Mouse (Mus musculus) CD4-positive, CD25-positive, alpha-beta regulatory T cell, adult 4 months (primary cell): ENCODE measurements around the gene Rpain. TPM values are rescaled to one million over a fixed set of nuclear protein-coding genes. Genes with fewer than 3 reads are reported as not detected.

Source experiments
- ATAC-seq: one replicate; pipeline ENCODE4 v1.8.0; 2017
- polyA plus RNA-seq, 2 experiments: library from polyadenylated mRNA; unstranded; fragments of 100-300 nt; shearing (Covaris generic); gene quantifications; one replicate each; pipeline ENCODE4 v1.2.1; 2017

The Rpain gene
- polyA plus RNA-seq: 10 to 100 TPM; 70.1 to 90.2 TPM

DNA sequence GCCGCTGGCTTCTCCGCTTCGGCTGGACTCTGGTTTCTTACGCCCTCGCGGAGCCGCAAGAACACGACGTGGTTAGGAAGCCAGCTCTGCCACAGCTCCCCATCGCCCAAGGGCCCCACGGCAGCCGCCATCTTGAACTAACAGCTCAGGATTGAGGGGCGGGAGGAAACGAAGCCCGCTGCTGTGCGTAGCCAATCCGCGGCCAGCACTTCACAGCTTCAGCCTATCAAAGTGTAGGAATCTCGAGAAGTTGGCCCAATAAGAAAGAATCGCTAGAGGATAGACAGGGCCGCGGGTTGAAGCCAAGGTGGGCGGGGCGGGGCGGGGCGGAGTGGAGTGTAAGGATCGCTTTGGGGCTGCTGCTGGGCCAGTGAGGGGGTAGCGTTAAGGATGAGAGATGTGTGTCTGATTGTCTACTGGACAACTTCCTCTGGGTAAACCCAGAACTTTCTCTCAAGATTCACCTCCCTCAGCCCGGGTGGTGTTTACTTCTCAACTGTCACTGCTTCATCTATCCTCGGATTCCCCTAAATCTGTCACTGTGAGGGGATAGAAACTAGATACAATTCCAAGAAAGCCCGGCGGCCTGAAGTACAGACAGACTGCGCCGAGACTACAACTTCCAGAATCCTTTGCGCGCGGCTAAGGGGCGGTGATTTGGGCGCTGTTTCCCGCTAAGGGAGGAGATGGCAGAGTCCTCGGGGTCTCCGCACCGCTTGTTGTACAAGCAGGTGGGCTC is at the start of gene Rpain, which contains the start of gene Nup88:
Rpain (plus strand) TSS at position 393 of the 739 bp plus-strand sequence.
Nup88 (minus strand) TSS at position 153 of the 739 bp plus-strand sequence.
- peak; percentile 96 for ATAC-seq

DNA sequence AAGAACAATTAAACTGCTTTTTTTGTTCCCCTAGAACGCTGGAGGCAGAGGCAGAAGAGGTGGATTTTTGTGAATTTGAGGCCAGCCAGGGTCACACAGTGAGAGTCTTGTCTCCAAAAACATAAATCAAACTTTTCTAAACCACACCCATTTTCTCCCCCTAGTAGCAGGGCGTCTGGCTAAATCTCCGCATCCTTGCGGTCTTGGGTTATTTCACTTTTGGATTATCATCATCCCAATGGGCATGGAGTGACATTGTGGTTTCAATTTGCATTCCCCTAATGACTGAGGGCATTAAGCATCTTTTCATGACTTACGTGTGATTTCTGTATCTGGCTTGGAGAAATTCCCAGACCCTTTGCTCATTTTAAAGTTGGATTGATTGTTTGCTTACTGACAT is 38.6 kb upstream of the Rpain start:
- ATAC-seq: no peak

DNA sequence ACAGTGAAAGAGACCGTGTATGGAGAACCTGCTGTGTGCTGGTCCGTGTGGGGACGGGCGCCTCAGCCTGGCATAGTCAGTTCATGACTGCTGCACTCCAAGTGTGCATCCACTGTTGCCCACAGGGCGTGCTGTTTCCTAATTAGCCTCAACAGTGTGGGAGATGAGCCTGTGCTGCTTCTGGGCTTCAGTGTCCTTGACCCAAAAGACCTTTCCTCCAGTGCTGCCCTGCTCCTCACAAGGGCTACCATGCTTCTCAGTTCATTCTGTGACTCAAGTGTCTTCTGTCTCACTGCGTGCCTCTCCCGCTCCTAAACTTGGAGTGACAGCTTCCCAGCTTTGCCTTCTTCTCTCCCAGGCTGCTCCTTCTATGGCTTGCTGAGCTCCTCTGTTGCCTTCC is 34.7 kb upstream of the Rpain start:
- no peak for ATAC-seq

GRCm38 (mm10) chr11:70942596-70942995 is 27.4 kb upstream of the Rpain start:
- no peak for ATAC-seq

DNA sequence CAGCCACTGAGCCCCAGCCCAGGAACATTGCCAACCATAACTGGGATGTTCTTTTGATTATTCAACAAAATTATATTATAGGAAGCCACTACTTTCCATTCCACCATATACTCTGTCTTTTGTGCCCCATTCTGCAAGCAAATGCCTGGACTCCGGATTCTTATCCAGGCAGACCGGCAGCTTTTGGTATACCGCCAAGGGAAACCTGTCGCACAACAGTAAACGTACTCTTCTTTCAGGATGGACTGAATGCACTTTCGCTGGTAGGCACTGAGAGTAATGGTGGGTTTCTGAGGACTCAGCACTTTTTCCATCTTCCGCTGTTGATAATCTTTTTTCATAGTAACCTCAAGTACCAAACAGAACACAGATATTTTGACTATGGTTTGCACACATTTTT is 26.4 kb upstream of the Rpain start:
- no peak for ATAC-seq

- no peak for ATAC-seq
Measured at GRCm38 (mm10) chr11:70944935-70945817, 24.8 kb upstream of the Rpain start.

DNA sequence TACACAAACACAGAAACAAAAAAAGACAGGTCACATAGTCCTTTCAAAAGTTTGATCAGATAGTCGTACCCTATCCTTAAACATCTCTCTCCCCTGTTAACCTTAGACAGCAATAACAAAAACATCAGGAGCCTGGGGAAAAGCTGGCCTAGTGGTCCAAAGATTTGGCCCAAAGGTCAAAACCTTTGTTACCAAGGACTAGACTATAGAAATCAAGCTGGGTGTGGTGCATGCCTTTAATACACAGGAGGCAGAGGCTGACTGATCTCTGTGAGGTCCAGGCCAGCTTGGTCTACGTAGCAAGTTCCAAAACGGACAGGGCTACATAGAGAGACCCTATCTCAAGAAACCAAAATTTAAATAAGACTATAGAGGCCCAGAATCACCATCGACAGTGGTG is 15.3 kb upstream of the Rpain start:
- ATAC-seq: no peak

GRCm38 (mm10) chr11:70960786-70961554 is 9.0 kb upstream of the Rpain start:
- ATAC-seq: no peak

- ATAC-seq: no peak
Measured at GRCm38 (mm10) chr11:70964222-70964907, 5.6 kb upstream of the Rpain start.

DNA sequence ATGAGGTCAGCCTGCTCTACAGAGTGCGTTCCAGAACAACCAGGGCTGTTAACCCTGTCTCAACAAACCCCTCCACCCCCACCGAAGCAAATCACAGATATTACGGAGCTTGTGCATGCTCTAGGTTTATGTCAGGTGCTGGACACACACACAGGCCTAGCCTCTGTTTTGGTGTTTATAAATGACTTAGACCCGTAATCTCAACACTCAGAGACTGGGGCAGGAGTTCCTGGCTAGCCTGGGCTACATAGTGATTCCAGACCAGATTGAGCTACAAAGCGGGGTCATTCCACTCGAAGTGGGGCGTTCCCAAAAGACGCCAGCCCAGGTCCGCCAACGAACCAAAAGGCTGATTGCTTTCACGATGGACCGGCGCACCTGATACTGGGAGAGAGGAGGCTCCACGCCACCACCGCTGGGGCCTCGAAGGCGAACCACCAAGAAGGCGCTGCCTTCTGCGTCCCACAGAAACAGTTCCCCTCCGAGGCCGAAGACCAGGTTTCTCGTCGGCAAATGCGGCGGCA is 680 bp upstream of the Rpain start:
- ATAC-seq: peak; percentile 6

DNA sequence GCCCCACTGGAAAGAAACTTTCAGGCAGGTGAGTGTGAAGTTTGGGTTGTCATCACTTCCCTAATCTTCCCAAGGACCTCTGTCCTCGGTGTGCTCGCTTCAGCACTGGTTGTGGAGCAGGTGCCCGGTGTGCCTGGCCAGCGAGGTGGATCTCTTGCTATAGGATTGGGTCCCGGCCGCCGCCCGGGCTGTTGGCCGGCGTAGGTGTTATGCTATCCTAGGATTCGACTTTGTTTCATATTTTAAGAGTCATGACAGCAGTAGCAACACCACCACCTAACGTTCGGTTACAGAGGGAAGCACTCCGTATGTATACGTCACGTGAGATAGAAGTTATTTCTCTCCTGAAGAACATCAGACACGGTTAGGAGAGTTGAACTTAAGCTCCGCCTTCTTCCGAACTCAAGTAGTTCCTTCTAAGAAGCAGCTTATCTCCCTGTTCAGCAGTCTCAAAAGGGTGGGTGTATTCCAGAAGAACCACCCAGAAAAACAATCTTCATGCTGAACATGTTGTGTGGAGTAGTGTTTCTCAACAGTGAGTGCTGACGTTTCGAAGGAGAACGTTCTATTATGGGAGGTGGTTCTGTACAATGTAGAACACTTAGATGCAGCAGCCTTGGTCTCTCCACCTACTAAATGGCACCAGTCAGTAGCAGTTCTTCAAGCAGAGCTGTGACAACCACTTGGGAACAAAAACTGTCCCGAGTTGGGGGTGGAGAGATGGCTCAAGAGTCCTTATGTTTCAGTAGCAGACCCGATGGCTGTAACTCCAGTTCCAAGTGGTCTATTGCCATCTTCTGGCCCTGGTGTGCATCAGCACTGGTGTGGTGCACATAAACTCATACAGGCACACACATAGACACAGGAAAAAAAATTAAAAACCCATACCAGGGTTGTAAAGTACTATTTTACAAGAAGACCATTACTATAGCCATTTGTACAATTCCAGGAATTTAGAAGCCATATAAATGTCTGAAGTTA is 837 bp downstream of the Rpain start:
- peak; percentile 25 for ATAC-seq

DNA sequence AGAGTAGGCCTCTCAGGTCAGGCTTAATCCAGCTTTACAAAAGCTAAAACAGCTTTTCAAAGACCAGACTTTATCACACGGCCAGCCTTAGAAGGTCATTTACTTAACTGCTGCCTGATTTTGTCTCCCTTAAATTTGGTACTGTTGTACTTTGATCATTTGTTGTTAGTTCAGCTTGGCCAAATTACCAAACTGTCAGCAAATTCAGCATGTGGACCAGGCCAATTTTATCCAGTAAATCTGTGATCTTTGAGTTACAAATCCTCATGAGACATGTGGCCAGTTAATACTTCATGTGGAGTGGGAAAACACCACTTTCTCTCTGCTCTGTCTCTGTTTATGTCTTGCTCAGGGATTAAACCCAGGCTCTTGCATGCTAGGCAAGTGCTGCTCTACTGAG is 2.6 kb downstream of the Rpain start:
- ATAC-seq: no peak

DNA sequence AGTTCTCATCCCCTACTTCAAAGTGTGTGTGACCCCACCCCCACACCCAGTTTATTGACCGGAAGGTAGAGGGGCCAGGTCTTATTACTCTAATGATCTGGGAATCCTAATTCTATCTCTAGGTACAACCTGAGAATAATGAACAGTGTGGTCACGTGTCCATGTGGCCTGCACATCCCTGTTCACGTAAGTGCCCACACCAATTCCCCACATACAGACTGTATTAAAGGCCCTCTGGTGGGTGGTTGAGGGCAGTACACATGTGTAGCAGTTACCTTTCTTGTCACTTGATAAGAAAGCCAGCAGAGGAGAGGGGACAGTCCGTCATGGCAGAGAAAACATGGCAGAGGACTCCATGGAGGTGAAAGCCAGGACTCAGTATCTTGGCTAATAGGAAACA is 3.9 kb downstream of the Rpain start:
- ATAC-seq: no peak

GRCm38 (mm10) chr11:70975193-70975592 is 5.2 kb downstream of the Rpain start:
- no peak for ATAC-seq

DNA sequence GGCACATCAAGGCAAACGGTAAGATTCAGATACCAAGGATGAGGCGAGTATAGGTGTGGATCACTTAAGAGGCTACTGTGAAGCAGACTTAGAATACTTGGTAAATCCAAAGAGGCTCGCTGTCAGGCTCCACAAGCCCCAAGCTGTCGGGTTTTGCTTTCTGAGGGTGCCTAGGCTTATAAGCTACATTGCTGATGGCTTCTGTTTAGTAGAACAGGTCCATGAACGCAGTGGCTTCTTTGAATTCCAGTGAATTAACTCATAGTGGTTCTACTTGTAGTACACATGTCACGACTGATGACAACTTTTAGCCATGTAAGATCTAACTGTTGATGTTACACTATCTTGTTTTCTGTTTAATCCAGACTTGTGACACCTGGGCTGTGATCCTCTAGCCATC is 7.3 kb downstream of the Rpain start:
- ATAC-seq: no peak

DNA sequence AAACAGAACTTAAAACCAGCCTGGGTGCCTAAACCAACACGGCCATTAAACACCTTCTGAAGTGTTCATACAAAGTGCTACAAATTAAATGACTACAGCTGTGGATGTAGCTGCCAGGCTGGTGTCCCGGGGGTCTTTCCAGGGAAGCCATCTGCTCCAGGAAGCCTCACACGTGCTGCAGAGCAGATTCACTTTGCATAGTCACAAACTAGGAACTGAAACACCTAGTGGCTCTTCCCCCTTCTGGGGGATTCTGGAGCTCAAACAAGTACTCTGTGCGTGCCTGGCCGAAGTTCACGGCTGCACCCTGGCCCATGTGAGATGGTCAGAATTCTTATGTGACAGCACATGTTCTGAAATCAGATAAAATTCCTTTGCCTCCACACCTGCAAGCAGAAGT is 10.2 kb downstream of the Rpain start:
- no peak for ATAC-seq

DNA sequence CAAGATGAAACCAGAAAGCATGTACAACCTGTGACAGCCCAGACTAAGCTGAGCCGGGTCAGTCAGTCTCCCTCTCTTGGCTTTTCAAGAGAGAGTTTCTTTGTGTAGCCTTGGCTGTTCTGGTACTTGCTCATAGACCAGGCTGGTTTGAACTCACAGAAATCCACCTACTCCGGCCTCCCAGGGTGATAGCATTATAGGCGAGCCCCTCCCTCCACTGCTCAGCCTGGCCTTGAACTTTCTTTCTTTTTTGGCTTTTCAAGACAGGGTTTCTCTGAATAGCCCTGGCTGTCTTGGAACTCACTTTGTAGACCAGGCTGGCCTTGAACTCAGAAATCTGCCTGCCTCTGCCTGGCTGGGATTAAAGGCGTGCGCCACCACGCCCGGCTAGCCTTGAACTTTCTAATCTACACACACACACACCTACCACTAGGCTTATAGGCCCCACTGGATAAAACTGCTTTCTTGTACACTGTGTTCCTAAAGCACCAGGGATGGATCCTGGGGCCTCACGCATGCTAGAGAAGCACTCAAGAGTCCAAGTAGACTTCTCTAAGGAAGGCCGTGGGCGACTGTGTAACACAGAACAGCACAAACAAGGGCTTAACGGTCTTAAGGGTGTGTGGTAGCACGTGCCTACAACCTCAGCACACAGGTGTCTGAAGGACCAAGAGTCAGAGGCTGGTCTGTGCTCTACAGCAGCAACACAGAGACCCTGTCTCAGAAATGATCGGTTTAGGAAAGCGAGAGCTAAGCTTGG is 10.9 kb downstream of the Rpain start:
- ATAC-seq: no peak

- no peak for ATAC-seq
Measured at GRCm38 (mm10) chr11:70982030-70982429, 12.0 kb downstream of the Rpain start.

DNA sequence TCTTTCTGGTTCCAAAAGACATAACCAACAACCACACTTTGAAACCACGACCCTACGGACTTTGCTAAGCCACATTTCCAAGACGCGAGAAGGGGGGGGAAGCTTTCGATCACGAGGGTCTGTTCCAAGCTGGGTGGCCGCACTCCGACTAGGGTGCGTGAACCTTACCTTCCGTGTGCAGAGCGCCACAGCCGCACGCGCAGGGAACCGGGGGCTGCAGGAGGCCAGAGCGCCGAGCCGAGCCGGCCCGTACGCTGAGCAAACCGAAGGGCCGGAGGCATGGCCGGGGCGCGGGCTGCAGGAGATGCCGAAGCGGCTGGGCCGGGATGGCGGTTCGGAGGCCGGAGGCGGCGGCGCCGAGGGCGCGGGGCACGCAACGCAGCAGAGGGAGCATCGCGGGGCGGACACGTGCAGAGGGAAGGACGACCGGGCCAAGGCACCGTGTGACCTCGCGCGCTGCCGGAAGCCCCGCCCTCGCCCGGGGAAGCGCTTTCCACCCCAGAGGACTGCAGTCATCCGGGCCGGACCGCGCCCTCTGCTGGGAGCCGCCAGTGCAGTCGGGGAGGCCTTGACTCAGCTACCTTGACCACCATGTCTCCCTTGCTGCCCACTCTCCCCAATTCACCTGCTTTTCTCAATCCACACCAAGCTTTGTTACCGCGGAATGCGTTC is 12.7 kb downstream of the Rpain start, which contains the start of gene C1qbp:
C1qbp (minus strand) TSS at position 470 of the 672 bp plus-strand sequence.
- peak; percentile 99 for ATAC-seq
